Mouse (Mus musculus): ENCODE data around the gene Foxred2. TPM values are rescaled to one million over a fixed set of nuclear protein-coding genes. Genes with fewer than 3 reads are reported as not detected.

Foxred2 gene
- total and polyA plus RNA-seq, 3 experiments = 9.9 to 12.2 TPM; not detected in 1

- Histone ChIP-seq H3K4me3 (ENCODE audit: control insufficient read depth in 1 of 2, insufficient read depth in 1 of 2, low read depth in 2 of 2, low read length in 2 of 2) (no peak overlapping the region), H3K9ac (ENCODE audit: control insufficient read depth, low read depth, low read length, poor library complexity, severe bottlenecking) (no peak overlapping the region), H3K4me1 (ENCODE audit: control insufficient read depth in 1 of 2, insufficient read depth in 2 of 2, low read length in 2 of 2) (peaks cover 4 to 16% of the 10 kb centered on the region in 2 experiments; a peak in 3 of 4 replicates), H3K27me3 (ENCODE audit: control insufficient read depth in 1 of 2, insufficient read depth in 2 of 2, low read length in 2 of 2) (no peaks in the 10 kb centered on the region), H3K79me2 (ENCODE audit: control insufficient read depth, insufficient read depth, low read length, poor library complexity) (no peaks in the 10 kb centered on the region; the same call in none of the 2 replicates), H3K9me3 (replicated peaks; ENCODE audit: insufficient read depth, low read length) (no peaks in the 10 kb centered on the region), H3K36me3 (ENCODE audit: control insufficient read depth in 1 of 2, insufficient read depth in 2 of 2, low read length in 2 of 2) (peaks cover 0 to 8% of the 10 kb centered on the region in 2 experiments; a peak in 2 of 4 replicates), H3K27ac (ENCODE audit: control insufficient read depth, low read depth, low read length) (no peak overlapping the region)
- DNase-seq (ENCODE audit: low read depth, low spot score) = no peak
- TF ChIP-seq SIN3A (IDR thresholded peaks at IDR 0.05; ENCODE audit: low read length) (no peak), MXI1 (IDR thresholded peaks at IDR 0.05; ENCODE audit: low read depth, low read length) (no peak), RAD21 (IDR thresholded peaks at IDR 0.05; ENCODE audit: low read depth, low read length) (no peak), MYC (IDR thresholded peaks at IDR 0.05; ENCODE audit: low read depth, low read length) (no peak), BHLHE40 (IDR thresholded peaks at IDR 0.05; ENCODE audit: borderline replicate concordance, low read depth, low read length) (no peak), MAZ (IDR thresholded peaks at IDR 0.05; ENCODE audit: low read depth, low read length) (no peak), E2F4 (IDR thresholded peaks at IDR 0.05; ENCODE audit: borderline replicate concordance, low read depth, low read length) (no peak), POLR2AphosphoS5 (IDR thresholded peaks at IDR 0.05; ENCODE audit: borderline replicate concordance, low read depth, low read length) (no peak), MYB (IDR thresholded peaks at IDR 0.05; ENCODE audit: low read depth, low read length) (no peak), POLR2AphosphoS2 (IDR thresholded peaks at IDR 0.05; ENCODE audit: low read length) (no peak)
These were observed 2.2 kb downstream of the Foxred2 start for GRCm38 (mm10) chr15:77954362-77954761.

- no peak overlapping the region for H3K27ac ChIP-seq (ENCODE audit: control insufficient read depth, low read depth, low read length)
- H3K27me3 ChIP-seq (ENCODE audit: control insufficient read depth in 1 of 2, insufficient read depth in 2 of 2, low read length in 2 of 2) = no peaks in the 10 kb centered on the region
- H3K79me2 ChIP-seq (ENCODE audit: control insufficient read depth, insufficient read depth, low read length, poor library complexity) = no peaks in the 10 kb centered on the region; the same call in none of the 2 replicates
- DNase-seq (ENCODE audit: low read depth, low spot score) = no peak
- no peaks in the 10 kb centered on the region for H3K9me3 ChIP-seq (replicated peaks; ENCODE audit: insufficient read depth, low read length)
- peaks cover 4 to 16% of the 10 kb centered on the region in 2 experiments; a peak in 3 of 4 replicates for H3K4me1 ChIP-seq (ENCODE audit: control insufficient read depth in 1 of 2, insufficient read depth in 2 of 2, low read length in 2 of 2)
- H3K9ac ChIP-seq (ENCODE audit: control insufficient read depth, low read depth, low read length, poor library complexity, severe bottlenecking) = no peak overlapping the region
- peaks cover 0 to 8% of the 10 kb centered on the region in 2 experiments; a peak in 3 of 4 replicates for H3K36me3 ChIP-seq (ENCODE audit: control insufficient read depth in 1 of 2, insufficient read depth in 2 of 2, low read length in 2 of 2)
- no peak overlapping the region for H3K4me3 ChIP-seq (ENCODE audit: control insufficient read depth in 1 of 2, insufficient read depth in 1 of 2, low read depth in 2 of 2, low read length in 2 of 2)
- TF ChIP-seq MAX (IDR thresholded peaks at IDR 0.05; ENCODE audit: low read length) (no peak), E2F4 (IDR thresholded peaks at IDR 0.05; ENCODE audit: borderline replicate concordance, low read depth, low read length) (no peak), CTCF (IDR thresholded peaks at IDR 0.05 in 2 of 3, conservative IDR thresholded peaks at IDR 0.05 in 1 of 3; ENCODE audit: control insufficient read depth in 1 of 3, insufficient read depth in 1 of 3, low read depth in 2 of 3, low read length in 3 of 3, poor library complexity in 1 of 3, severe bottlenecking in 1 of 3) (no peak), MXI1 (IDR thresholded peaks at IDR 0.05; ENCODE audit: low read depth, low read length) (no peak), GABPA (IDR thresholded peaks at IDR 0.05; ENCODE audit: low read depth, low read length) (no peak), MAZ (IDR thresholded peaks at IDR 0.05; ENCODE audit: low read depth, low read length) (no peak), MYC (IDR thresholded peaks at IDR 0.05; ENCODE audit: low read depth, low read length) (no peak), UBTF (IDR thresholded peaks at IDR 0.05; ENCODE audit: borderline replicate concordance, insufficient read depth, low read depth, low read length) (no peak), NELFE (IDR thresholded peaks at IDR 0.05; ENCODE audit: low read depth, low read length) (no peak), ETS1 (IDR thresholded peaks at IDR 0.05; ENCODE audit: low read depth, low read length) (no peak), BHLHE40 (IDR thresholded peaks at IDR 0.05; ENCODE audit: borderline replicate concordance, low read depth, low read length) (no peak), SIN3A (IDR thresholded peaks at IDR 0.05; ENCODE audit: low read length) (no peak), RAD21 (IDR thresholded peaks at IDR 0.05; ENCODE audit: low read depth, low read length) (no peak), RCOR1 (IDR thresholded peaks at IDR 0.05; ENCODE audit: low read depth, low read length) (no peak), CHD2 (IDR thresholded peaks at IDR 0.05; ENCODE audit: low read length) (no peak), HCFC1 (IDR thresholded peaks at IDR 0.05; ENCODE audit: low read depth, low read length) (no peak), NRF1 (IDR thresholded peaks at IDR 0.05; ENCODE audit: insufficient read depth, low read depth, low read length, poor library complexity, severe bottlenecking) (no peak)
These were observed 3.6 kb downstream of the Foxred2 start for GRCm38 (mm10) chr15:77952921-77953320.
